Mouse (Mus musculus) lung, adult 10 weeks (tissue): ENCODE data around the gene Cldn34a. TPM values are rescaled to one million over a fixed set of nuclear protein-coding genes. Genes with fewer than 3 reads are reported as not detected.

Source experiments
- polyA plus RNA-seq: library from polyadenylated mRNA; stranded (reverse); fragments of 350-450 nt; fragmentation: Illumina TruSeq; extraction: RNeasy Lipid Tissue Mini Kit (QIAGEN cat#74804); gene quantifications from one replicate; pipeline ENCODE4 v1.2.3, GENCODE M21; 2014; ENCODE audit warnings: low read depth, low replicate concordance; ENCODE audit not compliant: insufficient read depth

The Cldn34a gene
- not detected for polyA plus RNA-seq

DNA sequence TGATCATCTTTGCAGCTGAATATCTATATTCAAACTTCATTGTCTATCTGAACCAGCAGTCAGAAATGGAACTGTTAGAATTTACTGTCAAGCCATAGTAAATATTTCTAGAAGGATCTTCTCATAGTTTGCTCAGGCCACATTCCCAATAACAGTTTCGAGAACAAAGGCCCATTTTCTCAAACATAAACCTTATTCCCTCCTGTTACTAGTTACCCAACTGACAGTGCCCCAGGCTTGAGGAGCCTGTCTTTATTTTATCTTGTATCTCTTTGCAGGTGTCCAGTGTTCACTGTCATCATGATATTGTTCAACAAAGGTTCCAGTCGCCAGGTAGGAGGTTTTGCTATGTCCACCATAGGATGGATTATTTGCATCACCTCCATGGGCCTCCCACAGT is at the start of gene Cldn34a:
Cldn34a (plus strand) TSS at position 301 of the 400 bp plus-strand sequence.

Other genes starting within 250 kb of the Cldn34a start
- gene Kantr, start 235.8 kb upstream of the Cldn34a start, polyA plus RNA-seq: 2.6 TPM
- 14.3 TPM for gene Tspyl2, start 220.9 kb upstream of the Cldn34a start, polyA plus RNA-seq
- gene Gpr173, start 194.6 kb upstream of the Cldn34a start, polyA plus RNA-seq: 1.5 TPM
- 3.6 TPM for gene Shroom2, start 206.1 kb downstream of the Cldn34a start, polyA plus RNA-seq
- not detected for gene Gpr143, start 218.6 kb downstream of the Cldn34a start, polyA plus RNA-seq